Mouse (Mus musculus): ENCODE measurements at regions not wholly inside any gene's neighbourhood (a gene's known extent, or its start where the extent isn't known, plus 50 kb on each side); places are given as distances from the start of the nearest gene placed in this dataset.

DNA sequence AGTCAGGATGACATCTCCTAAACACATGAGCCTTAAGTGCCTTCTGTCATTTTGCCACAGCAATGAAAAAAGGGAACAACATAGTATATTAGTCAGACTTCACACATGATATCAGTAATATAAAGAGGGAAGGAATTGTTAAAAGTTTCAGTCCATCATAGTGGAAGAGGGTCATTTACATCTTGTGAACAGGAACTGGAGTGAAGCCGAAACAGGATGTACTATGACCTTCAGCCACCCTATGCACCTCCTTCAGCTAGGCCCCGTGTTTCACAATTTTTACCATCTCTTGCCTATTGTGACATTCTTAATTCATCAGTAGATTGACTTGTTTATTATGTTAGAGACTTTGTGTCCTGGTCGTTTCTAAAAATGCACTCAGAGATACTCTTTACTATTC, 59.8 kb upstream of the St3gal5 start:
- no peak for DNase-seq

DNA sequence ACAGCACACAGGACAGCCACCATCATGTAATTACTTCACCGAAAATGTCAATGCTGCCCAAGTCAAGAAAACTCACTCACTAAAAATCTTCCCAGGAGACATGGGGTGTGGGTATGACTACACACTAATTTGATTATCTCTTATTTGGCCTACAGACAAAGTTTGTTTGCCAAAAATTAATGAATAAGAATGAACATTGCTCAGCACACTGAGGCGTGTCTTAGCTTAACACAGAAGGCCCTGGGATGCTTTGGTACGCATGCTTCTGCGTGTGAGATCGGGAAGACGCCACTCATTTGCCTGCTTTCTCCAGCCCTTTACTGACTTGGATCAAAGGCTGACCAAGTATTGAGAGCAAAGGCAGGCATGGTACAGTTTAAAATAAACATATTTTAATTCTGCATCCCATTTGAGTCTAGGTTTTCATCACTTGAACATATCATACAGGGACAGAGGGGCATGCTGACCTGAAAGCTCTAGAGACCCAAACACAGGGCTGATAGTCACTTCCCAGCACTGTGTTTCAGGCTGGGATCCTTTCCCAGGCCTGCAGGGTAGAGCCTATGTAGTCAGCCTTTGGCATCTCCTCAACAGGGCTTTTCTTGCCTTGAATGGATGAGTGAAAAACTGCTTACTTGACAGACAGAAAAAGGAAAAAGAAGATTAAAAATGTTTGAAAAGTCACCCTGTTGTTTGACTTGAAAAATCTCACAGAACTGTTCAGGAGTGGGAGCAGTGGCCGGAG, 53.3 kb upstream of the St3gal5 start:
- DNase-seq, result peak; percentile 11 to 31

Data from cerebellum, adult 18-20 months (tissue).